In genomic region chr16:42255693-42256092, GRCm38 (mm10) we compare ENCODE assay signal across 8 mouse cellular contexts.
DNase-seq lines count a peak whose midpoint lies in the region; ATAC-seq and TF ChIP-seq lines count a peak whose summit lies in the region.

No protein-coding gene starts in this region.

- no peak for TF ChIP-seq POLR2A in kidney, adult 2 months (IDR thresholded peaks at IDR 0.05; ENCODE audit: low read depth, low read length)

- H3K9me3 ChIP-seq in neural tube, embryonic 15.5 days (replicated peaks), result no peaks in the 10 kb centered on the region

- no peak overlapping the region for H3K27ac ChIP-seq in kidney, adult 2 months (ENCODE audit: insufficient read depth, low read depth, low read length)
- peak overlapping the region; percentile 77 for H3K27ac ChIP-seq in neural tube, embryonic 15.5 days (replicated peaks)

- H3K9ac ChIP-seq in neural tube, embryonic 15.5 days (replicated peaks), result no peak overlapping the region

- H3K36me3 ChIP-seq in kidney, adult 2 months (ENCODE audit: control insufficient read depth, insufficient read depth, low read length), result no peaks in the 10 kb centered on the region
- H3K36me3 ChIP-seq in neural tube, embryonic 15.5 days, result no peaks in the 10 kb centered on the region

- TF ChIP-seq CTCF in kidney, adult 2 months (conservative IDR thresholded peaks at IDR 0.05; ENCODE audit: insufficient read depth, insufficient read length, low read depth, low read length), result no peak

- ATAC-seq in neural tube, embryonic 15.5 days (ENCODE audit: low FRiP score), result peak; percentile 89
- ATAC-seq in erythroblast, adult 5-6 weeks (replicated peaks; ENCODE audit: low FRiP score, poor library complexity, severe bottlenecking), result no peak

- peak; percentile 3 for DNase-seq in kidney, adult 2 months
- DNase-seq in kidney, adult 11 months, result no peak
- peak; percentile 64 to 77 for DNase-seq in cerebellum, postnatal 25 days
- DNase-seq in layer of hippocampus, adult 9-10 months (ENCODE audit: low spot score), result peak; percentile 36
- no peak for DNase-seq in urinary bladder, postnatal 4 days (ENCODE audit: low spot score in 2 of 2)
- DNase-seq in lung, postnatal 14 days, result no peak

- H3K27me3 ChIP-seq in kidney, adult 2 months (replicated peaks; ENCODE audit: control insufficient read depth, insufficient read depth, low read length), result no peaks in the 10 kb centered on the region
- no peaks in the 10 kb centered on the region for H3K27me3 ChIP-seq in neural tube, embryonic 15.5 days (replicated peaks)

- H3K4me2 ChIP-seq in neural tube, embryonic 15.5 days, result peak overlapping the region; percentile 32

- 70% methylated on average over 11 of the region's 11 CpGs for WGBS in kidney, adult 2 months
- WGBS in neural tube, embryonic 15.5 days, result 39% methylated on average over 11 of the region's 11 CpGs

- no peaks in the 10 kb centered on the region for H3K4me1 ChIP-seq in kidney, adult 2 months (ENCODE audit: control insufficient read depth, insufficient read depth, low read length)
- peaks cover 9% of the 10 kb centered on the region; the same call in 1 of the 2 replicates for H3K4me1 ChIP-seq in neural tube, embryonic 15.5 days

- no peak overlapping the region for H3K4me3 ChIP-seq in kidney, adult 2 months (ENCODE audit: insufficient read depth, low read depth, low read length)
- H3K4me3 ChIP-seq in neural tube, embryonic 15.5 days (replicated peaks), result no peak overlapping the region

Comparison
In these comparisons a context has a peak if more than half of its experiments do, and no peak if none do; other contexts are left out.
1. DNase-seq: peak in kidney, adult 2 months (single experiment), cerebellum, postnatal 25 days (2 of 2) and layer of hippocampus, adult 9-10 months (single experiment); none in kidney, adult 11 months (single experiment), urinary bladder, postnatal 4 days (0 of 2) and lung, postnatal 14 days (single experiment).